Mouse (Mus musculus) heart, embryonic 12.5 days (tissue): Measurements from ENCODE around the gene Tbc1d9b. TPM values are rescaled to one million over a fixed set of nuclear protein-coding genes. Genes with fewer than 3 reads are reported as not detected.
"Not testable (repeated sequence)": the region's sequence is repeated elsewhere in the genome, so short reads cannot be mapped to it uniquely, and the experiment has no call there.

Source experiments
- ATAC-seq: fragments of 200-750 bp; cut with Nextera tagmentation; 2 replicates; pipeline ENCODE4 v1.8.0; 2017; ENCODE audit warnings: moderate TSS enrichment, moderate library complexity; ENCODE audit not compliant: insufficient number of reproducible peaks, low FRiP score
- H3K27ac ChIP-seq: fragments of 300-500 bp; sonication (generic); 2 replicates; pipeline ENCODE4 v1.5.1; 2016; ENCODE audit warnings: mild to moderate bottlenecking, moderate library complexity; ENCODE audit not compliant: poor library complexity, severe bottlenecking
- H3K27me3 ChIP-seq: fragments of 300-500 bp; sonication (generic); replicated peaks from 2 replicates; pipeline ENCODE4 v1.6.1; 2016; ENCODE audit warnings: mild to moderate bottlenecking, moderate library complexity
- H3K36me3 ChIP-seq: fragments of 300-500 bp; sonication (generic); 2 replicates; pipeline ENCODE4 v1.6.1; 2016; ENCODE audit warnings: mild to moderate bottlenecking, moderate library complexity
- H3K4me1 ChIP-seq: fragments of 300-500 bp; sonication (generic); replicated peaks from 2 replicates; pipeline ENCODE4 v1.6.1; 2016; ENCODE audit warnings: mild to moderate bottlenecking
- H3K4me2 ChIP-seq: fragments of 300-500 bp; sonication (generic); 2 replicates; pipeline ENCODE4 v1.6.1; 2016; ENCODE audit warnings: mild to moderate bottlenecking, moderate library complexity
- H3K4me3 ChIP-seq: fragments of 300-500 bp; sonication (generic); 2 replicates; pipeline ENCODE4 v1.5.1; 2016; ENCODE audit warnings: mild to moderate bottlenecking
- H3K9ac ChIP-seq: fragments of 300-500 bp; sonication (generic); 2 replicates; pipeline ENCODE4 v1.6.1; 2016; ENCODE audit warnings: mild to moderate bottlenecking, moderate library complexity
- H3K9me3 ChIP-seq: fragments of 300-500 bp; sonication (generic); replicated peaks from 2 replicates; pipeline ENCODE4 v1.6.1; 2016; ENCODE audit warnings: mild to moderate bottlenecking, moderate library complexity
- WGBS: fragments of 180-500 bp; shearing (Covaris S2); methylation state at CpG from one replicate; pipeline ENCODE4 v1.1.7; 2016; 5-methylcytosine and 5-hydroxymethylcytosine counted together
- polyA plus RNA-seq: library from polyadenylated mRNA; unstranded; fragments of >200 nt; fragmentation: Nextera tagmentation; extraction: Ambion mirVana; gene quantifications from 2 replicates; pipeline ENCODE4 v1.2.1, GENCODE M21; 2016

Gene Tbc1d9b
- polyA plus RNA-seq, 1 experiment from 2014 or later: 35.5 TPM

GRCm38 (mm10) chr11:50101962-50102361 is 29.2 kb upstream of the Tbc1d9b start:
- peaks cover 34% of the 10 kb centered on the region for H3K4me1 ChIP-seq
- not testable (repeated sequence) for H3K9ac ChIP-seq, H3K4me3 ChIP-seq, H3K27me3 ChIP-seq, ATAC-seq, H3K9me3 ChIP-seq, H3K27ac ChIP-seq, H3K4me2 ChIP-seq, H3K36me3 ChIP-seq
- 83% methylated on average over 4 of the region's 4 CpGs for WGBS

- no peaks in the 10 kb centered on the region for H3K9me3 ChIP-seq
- H3K9ac ChIP-seq: no peak overlapping the region
- no peak overlapping the region for H3K4me3 ChIP-seq
- 54% methylated on average over 6 of the region's 6 CpGs for WGBS
- no peak for ATAC-seq
- H3K27ac ChIP-seq: no peak overlapping the region
- no peaks in the 10 kb centered on the region for H3K27me3 ChIP-seq
- H3K36me3 ChIP-seq: peaks cover 3% of the 10 kb centered on the region; the same call in 1 of the 2 replicates
- peaks cover 41% of the 10 kb centered on the region for H3K4me1 ChIP-seq
- H3K4me2 ChIP-seq: no peak overlapping the region
These were observed 27.2 kb upstream of the Tbc1d9b start for GRCm38 (mm10) chr11:50104016-50104415.

- Histone ChIP-seq H3K4me1 (peaks cover 36% of the 10 kb centered on the region), H3K9me3 (no peaks in the 10 kb centered on the region), H3K27me3 (no peaks in the 10 kb centered on the region), H3K9ac (no peak overlapping the region), H3K36me3 (peaks cover 3% of the 10 kb centered on the region; the same call in 1 of the 2 replicates), H3K4me3 (no peak overlapping the region), H3K4me2 (no peak overlapping the region), H3K27ac (no peak overlapping the region)
- WGBS: 87% methylated on average over 5 of the region's 5 CpGs
- no peak for ATAC-seq
These were observed 26.0 kb upstream of the Tbc1d9b start for GRCm38 (mm10) chr11:50105237-50105636.

GRCm38 (mm10) chr11:50106024-50106423 is 25.2 kb upstream of the Tbc1d9b start:
- Histone ChIP-seq H3K4me3 (no peak overlapping the region), H3K27ac (peak overlapping the region; percentile 47; the same call in 1 of the 2 replicates), H3K4me1 (peaks cover 35% of the 10 kb centered on the region), H3K4me2 (no peak overlapping the region), H3K27me3 (no peaks in the 10 kb centered on the region), H3K36me3 (peaks cover 3% of the 10 kb centered on the region; the same call in 1 of the 2 replicates), H3K9me3 (no peaks in the 10 kb centered on the region), H3K9ac (no peak overlapping the region)
- WGBS: 27% methylated on average over 7 of the region's 7 CpGs
- ATAC-seq: 0 out of 2 replicates have a peak, but pooled peaks have one; percentile 39

- Histone ChIP-seq H3K27me3 (no peaks in the 10 kb centered on the region), H3K4me2 (no peak overlapping the region), H3K4me3 (no peak overlapping the region), H3K27ac (peak overlapping the region; percentile 21; the same call in 1 of the 2 replicates), H3K36me3 (peaks cover 3% of the 10 kb centered on the region; the same call in 1 of the 2 replicates), H3K9me3 (no peaks in the 10 kb centered on the region), H3K9ac (no peak overlapping the region), H3K4me1 (peaks cover 23% of the 10 kb centered on the region)
- WGBS: 60% methylated on average over 8 of the region's 8 CpGs
- ATAC-seq: no peak
These were observed 22.4 kb upstream of the Tbc1d9b start for GRCm38 (mm10) chr11:50108823-50109244.

- no peaks in the 10 kb centered on the region for H3K9me3 ChIP-seq
- no peaks in the 10 kb centered on the region for H3K27me3 ChIP-seq
- no peak for ATAC-seq
- H3K9ac ChIP-seq: no peak overlapping the region
- H3K27ac ChIP-seq: no peak overlapping the region
- 23% methylated on average over 5 of the region's 5 CpGs for WGBS
- peaks cover 6% of the 10 kb centered on the region for H3K36me3 ChIP-seq
- H3K4me3 ChIP-seq: no peak overlapping the region
- H3K4me1 ChIP-seq: no peaks in the 10 kb centered on the region
- no peak overlapping the region for H3K4me2 ChIP-seq
These were observed 16.9 kb upstream of the Tbc1d9b start for GRCm38 (mm10) chr11:50114329-50114728.

- no peak overlapping the region for H3K4me3 ChIP-seq
- WGBS: 84% methylated on average over 8 of the region's 8 CpGs
- ATAC-seq: no peak
- no peak overlapping the region for H3K4me2 ChIP-seq
- H3K27me3 ChIP-seq: no peaks in the 10 kb centered on the region
- H3K9ac ChIP-seq: no peak overlapping the region
- no peak overlapping the region for H3K27ac ChIP-seq
- H3K36me3 ChIP-seq: peaks cover 10% of the 10 kb centered on the region
- no peaks in the 10 kb centered on the region for H3K9me3 ChIP-seq
- peaks cover under 1% of the 10 kb centered on the region for H3K4me1 ChIP-seq
These were observed 8.5 kb upstream of the Tbc1d9b start for GRCm38 (mm10) chr11:50122631-50123081.

GRCm38 (mm10) chr11:50127781-50128180 is 3.4 kb upstream of the Tbc1d9b start:
- H3K27me3 ChIP-seq: 0 out of 2 replicates have a peak, but pooled peaks cover 2% of the 10 kb centered on the region
- no peaks in the 10 kb centered on the region for H3K9me3 ChIP-seq
- H3K36me3 ChIP-seq: no peaks in the 10 kb centered on the region
- ATAC-seq: no peak
- H3K4me2 ChIP-seq: peak overlapping the region; percentile 67
- H3K4me3 ChIP-seq: peak overlapping the region; percentile 28
- H3K27ac ChIP-seq: no peak overlapping the region
- 4% methylated on average over 10 of the region's 10 CpGs for WGBS
- peaks cover 16% of the 10 kb centered on the region for H3K4me1 ChIP-seq
- 0 out of 2 replicates have a peak overlapping the region, but pooled peaks have one; percentile 49 for H3K9ac ChIP-seq

- peak; percentile 6; the same call in 1 of the 2 replicates for ATAC-seq
- Histone ChIP-seq H3K9ac (peak overlapping the region; percentile 94), H3K27me3 (0 out of 2 replicates have a peak, but pooled peaks cover 2% of the 10 kb centered on the region), H3K9me3 (no peaks in the 10 kb centered on the region), H3K4me1 (peaks cover 21% of the 10 kb centered on the region), H3K4me3 (peak overlapping the region; percentile 74), H3K36me3 (peaks cover 15% of the 10 kb centered on the region), H3K27ac (peak overlapping the region; percentile 76), H3K4me2 (peak overlapping the region; percentile 91)
- 18% methylated on average over 10 of the region's 10 CpGs for WGBS
These were observed 605 bp downstream of the Tbc1d9b start for GRCm38 (mm10) chr11:50131801-50132201.

- Histone ChIP-seq H3K36me3 (peaks cover 18% of the 10 kb centered on the region), H3K27ac (no peak overlapping the region), H3K4me1 (peaks cover 21% of the 10 kb centered on the region), H3K4me3 (peak overlapping the region; percentile 74), H3K27me3 (0 out of 2 replicates have a peak, but pooled peaks cover 2% of the 10 kb centered on the region), H3K9me3 (no peaks in the 10 kb centered on the region), H3K4me2 (peak overlapping the region; percentile 91), H3K9ac (peak overlapping the region; percentile 94)
- WGBS: 86% methylated on average over 6 of the region's 6 CpGs
- no peak for ATAC-seq
These were observed 1.1 kb downstream of the Tbc1d9b start for GRCm38 (mm10) chr11:50132265-50132664.

- H3K27ac ChIP-seq: no peak overlapping the region
- H3K27me3 ChIP-seq: no peaks in the 10 kb centered on the region
- ATAC-seq: no peak
- peaks cover 18% of the 10 kb centered on the region for H3K4me1 ChIP-seq
- peaks cover 39% of the 10 kb centered on the region for H3K36me3 ChIP-seq
- no peaks in the 10 kb centered on the region for H3K9me3 ChIP-seq
- WGBS: 58% methylated on average over 10 of the region's 10 CpGs
- no peak overlapping the region for H3K9ac ChIP-seq
- no peak overlapping the region for H3K4me3 ChIP-seq
- H3K4me2 ChIP-seq: no peak overlapping the region
These were observed 3.1 kb downstream of the Tbc1d9b start for GRCm38 (mm10) chr11:50134136-50134859.
